Comparison of ENCODE assay signal across 21 mouse cellular contexts in the genomic region with DNA sequence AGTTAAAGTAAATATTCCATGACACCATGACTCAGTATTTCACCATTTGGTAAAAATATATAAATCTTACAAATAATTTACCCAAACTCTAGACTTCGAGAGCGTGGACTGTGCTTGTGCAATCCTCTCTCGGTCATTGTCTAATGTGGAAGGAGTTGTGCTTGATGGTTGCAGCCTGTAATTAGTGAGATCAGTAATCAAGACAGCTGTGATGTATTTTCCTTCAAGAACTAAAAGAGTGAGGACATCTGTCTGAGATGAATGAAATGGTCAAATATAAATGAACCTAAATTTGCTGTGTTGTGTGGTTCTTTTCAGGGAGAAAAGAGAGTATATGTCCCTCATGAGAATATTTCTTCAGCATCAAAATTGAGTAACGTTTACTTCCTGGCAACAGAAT.
DNase-seq lines count a peak whose midpoint lies in the region; ATAC-seq and TF ChIP-seq lines count a peak whose summit lies in the region.
"Had no signal": no experiment of that assay in that cellular context is flagged by ENCODE, and none has a peak within 500 bp of the region (broad histone marks: within the 10 kb centered on the region; RNA-seq: fewer than 3 reads in every experiment).

No protein-coding gene starts in this region.

- H3K27me3 ChIP-seq in midbrain, embryonic 10.5 days (ENCODE audit: low read depth, poor library complexity, severe bottlenecking), result no peaks in the 10 kb centered on the region
- no peaks in the 10 kb centered on the region for H3K27me3 ChIP-seq in midbrain, postnatal 0 days (ENCODE audit: insufficient read depth, low read length)
- H3K27me3 ChIP-seq in forebrain, embryonic 14.5 days (replicated peaks; ENCODE audit: control insufficient read depth, insufficient read depth, low read length), result no peaks in the 10 kb centered on the region
- no peaks in the 10 kb centered on the region for H3K27me3 ChIP-seq in hindbrain, embryonic 15.5 days
- H3K27me3 ChIP-seq: CH12.LX; limb, embryonic 12.5 days; liver, embryonic 13.5 days; neural tube, embryonic 12.5 days had no signal

- ATAC-seq in midbrain, postnatal 0 days (ENCODE audit: low FRiP score), result no peak
- no peak for ATAC-seq in forebrain, embryonic 14.5 days
- ATAC-seq in hindbrain, embryonic 15.5 days (ENCODE audit: low FRiP score, low read depth), result no peak

- H3K4me2 ChIP-seq in midbrain, postnatal 0 days (ENCODE audit: low read depth, low read length, poor library complexity, severe bottlenecking), result no peak overlapping the region
- H3K4me2 ChIP-seq in forebrain, embryonic 14.5 days (ENCODE audit: low read length), result 0 out of 2 replicates have a peak overlapping the region, but pooled peaks have one; percentile 19
- no peak overlapping the region for H3K4me2 ChIP-seq in hindbrain, embryonic 15.5 days
- H3K4me2 ChIP-seq: limb, embryonic 12.5 days; liver, embryonic 13.5 days; lung, embryonic 14.5 days; neural tube, embryonic 12.5 days had no signal

- no peak overlapping the region for H3K9ac ChIP-seq in midbrain, postnatal 0 days (replicated peaks; ENCODE audit: low read length, poor library complexity, severe bottlenecking)
- no peak overlapping the region for H3K9ac ChIP-seq in forebrain, embryonic 14.5 days (ENCODE audit: low read length)
- no peak overlapping the region for H3K9ac ChIP-seq in hindbrain, embryonic 15.5 days
- H3K9ac ChIP-seq: limb, embryonic 12.5 days; liver, embryonic 13.5 days; lung, embryonic 14.5 days; neural tube, embryonic 12.5 days had no signal

- 92% methylated on average over 4 of the region's 4 CpGs for WGBS in midbrain, embryonic 10.5 days
- 64% methylated on average over 4 of the region's 4 CpGs for WGBS in midbrain, postnatal 0 days
- WGBS in forebrain, embryonic 14.5 days, result 30% methylated on average over 4 of the region's 4 CpGs
- 62% methylated on average over 4 of the region's 4 CpGs for WGBS in hindbrain, embryonic 15.5 days

- H3K9me3 ChIP-seq in midbrain, embryonic 10.5 days (replicated peaks), result no peaks in the 10 kb centered on the region
- no peaks in the 10 kb centered on the region for H3K9me3 ChIP-seq in midbrain, postnatal 0 days (ENCODE audit: low read length)
- no peaks in the 10 kb centered on the region for H3K9me3 ChIP-seq in forebrain, embryonic 14.5 days (replicated peaks; ENCODE audit: control insufficient read depth, low read length)
- H3K9me3 ChIP-seq in hindbrain, embryonic 15.5 days, result no peaks in the 10 kb centered on the region
- H3K9me3 ChIP-seq: heart, embryonic 10.5 days; limb, embryonic 12.5 days; liver, embryonic 13.5 days; neural tube, embryonic 12.5 days had no signal

- TF ChIP-seq CTCF in midbrain, postnatal 0 days (IDR thresholded peaks at IDR 0.05), result no peak

- no peak for DNase-seq in midbrain, embryonic 10.5 days (ENCODE audit: low spot score)
- DNase-seq in midbrain, postnatal 0 days (ENCODE audit: low spot score), result no peak
- no peak for DNase-seq in forebrain, embryonic 14.5 days (ENCODE audit: low spot score)
- DNase-seq in retina, embryonic 14.5 days (ENCODE audit: low spot score), result peak; percentile 66
- DNase-seq in adrenal gland, adult (ENCODE audit: inconsistent age in 2 of 2, low spot score in 1 of 2), result no peak
- DNase-seq in spleen, postnatal 10 days (ENCODE audit: low spot score in 2 of 2), result no peak
- DNase-seq in adrenal gland, postnatal 25 days, result no peak
- DNase-seq: cerebellum, adult 9-10 months; kidney, adult 11 months; liver, embryonic 13.5 days; lung, embryonic 14.5 days; right cerebral cortex, postnatal 4 days had no signal

- H3K4me3 ChIP-seq in midbrain, embryonic 10.5 days, result no peak overlapping the region
- H3K4me3 ChIP-seq in midbrain, postnatal 0 days (ENCODE audit: low read depth, low read length), result no peak overlapping the region
- no peak overlapping the region for H3K4me3 ChIP-seq in forebrain, embryonic 14.5 days (ENCODE audit: low read depth, low read length)
- no peak overlapping the region for H3K4me3 ChIP-seq in hindbrain, embryonic 15.5 days
- H3K4me3 ChIP-seq: erythroblast, embryonic 14.5 days; heart, embryonic 10.5 days; limb, embryonic 12.5 days; liver, embryonic 13.5 days; neural tube, embryonic 12.5 days had no signal

- no peaks in the 10 kb centered on the region for H3K36me3 ChIP-seq in midbrain, embryonic 10.5 days
- H3K36me3 ChIP-seq in midbrain, postnatal 0 days (ENCODE audit: insufficient read depth, low read length), result no peaks in the 10 kb centered on the region
- H3K36me3 ChIP-seq in forebrain, embryonic 14.5 days (ENCODE audit: control insufficient read depth, insufficient read depth, low read length), result no peaks in the 10 kb centered on the region
- H3K36me3 ChIP-seq in hindbrain, embryonic 15.5 days, result no peaks in the 10 kb centered on the region
- H3K36me3 ChIP-seq: heart, embryonic 10.5 days; limb, embryonic 12.5 days; liver, embryonic 13.5 days; neural tube, embryonic 12.5 days had no signal

- H3K4me1 ChIP-seq in midbrain, embryonic 10.5 days, result peaks cover 59% of the 10 kb centered on the region
- no peaks in the 10 kb centered on the region for H3K4me1 ChIP-seq in midbrain, postnatal 0 days (ENCODE audit: insufficient read depth, low read length)
- peaks cover 31% of the 10 kb centered on the region; the same call in 1 of the 2 replicates for H3K4me1 ChIP-seq in forebrain, embryonic 14.5 days (ENCODE audit: control insufficient read depth, insufficient read depth, low read length)
- H3K4me1 ChIP-seq in hindbrain, embryonic 15.5 days (replicated peaks), result no peaks in the 10 kb centered on the region
- H3K4me1 ChIP-seq: heart, embryonic 10.5 days; limb, embryonic 12.5 days; liver, embryonic 13.5 days had no signal

- peak overlapping the region; percentile 83 for H3K27ac ChIP-seq in midbrain, embryonic 10.5 days (replicated peaks)
- H3K27ac ChIP-seq in midbrain, postnatal 0 days (ENCODE audit: low read depth, low read length), result no peak overlapping the region
- peak overlapping the region; percentile 77 for H3K27ac ChIP-seq in forebrain, embryonic 14.5 days (ENCODE audit: low read depth, low read length)
- H3K27ac ChIP-seq in hindbrain, embryonic 15.5 days (replicated peaks), result 0 out of 2 replicates have a peak overlapping the region, but pooled peaks have one; percentile 21
- H3K27ac ChIP-seq: heart, embryonic 10.5 days; kidney, postnatal 0 days; limb, embryonic 12.5 days; liver, embryonic 13.5 days; macrophage; neural tube, embryonic 12.5 days; stomach, postnatal 0 days had no signal
